Mouse (Mus musculus) liver, embryonic 16.5 days (tissue): ENCODE results near the gene Zbtb34. TPM values are rescaled to one million over a fixed set of nuclear protein-coding genes. Genes with fewer than 3 reads are reported as not detected.

Source experiments
- ATAC-seq: fragments of 200-750 bp; cut with Nextera tagmentation; 2 replicates; pipeline ENCODE4 v1.8.0; 2017; ENCODE audit warnings: low read depth, mild to moderate bottlenecking, moderate number of reproducible peaks, moderate library complexity
- H3K27ac ChIP-seq: fragments of 300-500 bp; sonication (generic); 2 replicates; pipeline ENCODE4 v1.5.1; 2014; ENCODE audit warnings: mild to moderate bottlenecking, low read length
- H3K27me3 ChIP-seq: fragments of 300-500 bp; sonication (generic); 2 replicates; pipeline ENCODE4 v1.6.1; 2014; ENCODE audit warnings: low read depth, low read length, mixed read lengths; ENCODE audit not compliant: control insufficient read depth, insufficient read depth
- H3K36me3 ChIP-seq: fragments of 300-500 bp; sonication (generic); 2 replicates; pipeline ENCODE4 v1.6.1; 2014; ENCODE audit warnings: mild to moderate bottlenecking; ENCODE audit not compliant: control insufficient read depth, insufficient read depth
- H3K4me1 ChIP-seq: fragments of 300-500 bp; sonication (generic); 2 replicates; pipeline ENCODE4 v1.6.1; 2014; ENCODE audit warnings: low read depth, low read length, mixed read lengths; ENCODE audit not compliant: control insufficient read depth
- H3K4me2 ChIP-seq: fragments of 300-500 bp; sonication (generic); 2 replicates; pipeline ENCODE4 v1.6.1; 2014; ENCODE audit warnings: low read depth, low read length, mixed read lengths
- H3K4me3 ChIP-seq: fragments of 300-500 bp; sonication (generic); 2 replicates; pipeline ENCODE4 v1.5.1; 2014; ENCODE audit warnings: low read depth, mild to moderate bottlenecking, low read length
- H3K9ac ChIP-seq: fragments of 300-500 bp; sonication (generic); 2 replicates; pipeline ENCODE4 v1.6.1; 2014; ENCODE audit warnings: low read depth, low read length
- H3K9me3 ChIP-seq: fragments of 300-500 bp; sonication (generic); replicated peaks from 2 replicates; pipeline ENCODE4 v1.6.1; 2016; ENCODE audit warnings: low read length; ENCODE audit not compliant: control insufficient read depth
- WGBS: fragments of 180-500 bp; shearing (Covaris S2); extraction: QIAGEN DNeasy Blood & Tissue Kit; methylation state at CpG from one replicate; pipeline ENCODE4 v1.1.7; 2014; ENCODE audit not compliant: insufficient replicate concordance; 5-methylcytosine and 5-hydroxymethylcytosine counted together
- polyA plus RNA-seq: library from polyadenylated mRNA; unstranded; fragments of >200 nt; fragmentation: Nextera tagmentation; extraction: Ambion mirVana; gene quantifications from 2 replicates; pipeline ENCODE4 v1.2.1, GENCODE M21; 2015

Gene Zbtb34
- polyA plus RNA-seq, 1 experiment from 2014 or later, result 2.0 TPM

DNA sequence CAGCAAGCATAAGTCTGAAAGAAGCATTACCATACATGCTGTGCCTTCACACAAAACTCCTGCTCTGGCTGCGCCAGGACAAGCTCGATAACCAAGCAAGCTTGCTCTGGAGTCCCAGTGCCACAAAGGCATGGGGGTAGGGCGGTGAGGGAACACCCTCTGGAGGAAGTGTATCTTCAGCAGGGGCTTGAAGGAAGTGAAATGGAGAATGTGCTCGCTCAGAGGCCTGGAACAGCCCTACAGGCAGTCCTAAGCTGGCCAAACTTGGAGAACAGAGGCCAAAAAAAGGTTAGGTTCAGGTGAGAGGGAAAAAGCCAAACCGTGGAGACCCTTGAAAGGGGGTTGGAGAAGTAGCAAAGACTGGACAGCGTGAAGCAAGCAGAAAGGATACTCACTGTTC, 1.8 kb downstream of the Zbtb34 start:
- H3K9ac ChIP-seq, result peak overlapping the region; percentile 32; the same call in 1 of the 2 replicates
- no peaks in the 10 kb centered on the region for H3K27me3 ChIP-seq
- peak overlapping the region; percentile 74 for H3K4me2 ChIP-seq
- 15% methylated on average over 6 of the region's 6 CpGs for WGBS
- peaks cover 23% of the 10 kb centered on the region for H3K4me1 ChIP-seq
- peak; percentile 30; the same call in 1 of the 2 replicates for ATAC-seq
- H3K36me3 ChIP-seq, result no peaks in the 10 kb centered on the region; the same call in 1 of the 2 replicates
- H3K9me3 ChIP-seq, result no peaks in the 10 kb centered on the region
- peak overlapping the region; percentile 88 for H3K4me3 ChIP-seq
- peak overlapping the region; percentile 82; the same call in 1 of the 2 replicates for H3K27ac ChIP-seq

DNA sequence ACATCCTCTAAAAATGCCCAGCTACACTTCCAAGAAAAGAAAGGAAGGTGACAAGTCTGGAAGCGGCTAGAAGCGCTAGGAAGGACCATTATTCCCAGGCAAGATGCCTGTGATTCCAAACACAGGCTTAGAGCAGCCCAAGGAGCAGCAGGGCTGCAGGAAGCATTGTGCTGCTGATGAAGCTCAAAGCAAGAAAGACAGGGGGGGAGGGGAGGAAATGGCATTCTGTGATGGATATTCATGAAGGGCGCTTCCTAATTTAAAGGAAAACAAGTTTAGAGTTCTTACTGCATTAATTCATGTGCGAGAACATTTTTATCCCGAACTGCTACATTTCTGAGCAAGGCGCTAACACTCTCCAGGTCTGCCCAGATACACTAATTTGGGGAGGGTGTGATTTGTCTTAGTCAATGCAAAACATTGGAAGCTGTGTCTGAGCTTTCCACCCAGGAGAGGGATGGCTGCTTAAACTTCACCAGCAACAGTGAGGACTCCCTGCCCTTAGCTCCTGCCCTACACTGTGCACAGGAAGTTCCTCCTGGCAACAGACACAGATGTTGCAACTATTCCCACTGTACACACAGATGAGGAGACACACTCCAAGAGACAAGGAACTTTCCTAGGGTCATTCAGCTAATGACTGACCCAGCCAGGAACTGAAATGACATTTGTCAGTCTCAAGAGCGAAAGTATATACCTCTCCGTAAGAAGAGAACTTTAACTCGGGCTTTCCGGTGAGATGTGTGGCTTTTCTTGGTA, 4.3 kb downstream of the Zbtb34 start:
- WGBS, result 80% methylated on average over 10 of the region's 10 CpGs
- ATAC-seq, result 0 out of 2 replicates have a peak, but pooled peaks have one; percentile 22
- Histone ChIP-seq H3K4me1 (peaks cover 23% of the 10 kb centered on the region), H3K4me2 (no peak overlapping the region), H3K4me3 (no peak overlapping the region), H3K9me3 (no peaks in the 10 kb centered on the region), H3K27me3 (no peaks in the 10 kb centered on the region), H3K9ac (no peak overlapping the region), H3K27ac (no peak overlapping the region), H3K36me3 (no peaks in the 10 kb centered on the region; the same call in 1 of the 2 replicates)

GRCm38 (mm10) chr2:33417454-33417853, 13.7 kb downstream of the Zbtb34 start:
- ATAC-seq, result no peak
- Histone ChIP-seq H3K27me3 (no peaks in the 10 kb centered on the region), H3K4me2 (no peak overlapping the region), H3K27ac (no peak overlapping the region), H3K4me3 (no peak overlapping the region), H3K4me1 (no peaks in the 10 kb centered on the region), H3K9ac (no peak overlapping the region), H3K36me3 (no peaks in the 10 kb centered on the region), H3K9me3 (no peaks in the 10 kb centered on the region)
- 47% methylated on average over 4 of the region's 4 CpGs for WGBS

- no peaks in the 10 kb centered on the region for H3K4me1 ChIP-seq
- no peak for ATAC-seq
- no peak overlapping the region for H3K4me2 ChIP-seq
- no peak overlapping the region for H3K4me3 ChIP-seq
- no peak overlapping the region for H3K27ac ChIP-seq
- no peaks in the 10 kb centered on the region for H3K27me3 ChIP-seq
- peaks cover 9% of the 10 kb centered on the region for H3K36me3 ChIP-seq
- no peaks in the 10 kb centered on the region for H3K9me3 ChIP-seq
- H3K9ac ChIP-seq, result no peak overlapping the region
- 80% methylated on average over 13 of the region's 13 CpGs for WGBS
Measured at GRCm38 (mm10) chr2:33414019-33414418, 17.1 kb downstream of the Zbtb34 start.

DNA sequence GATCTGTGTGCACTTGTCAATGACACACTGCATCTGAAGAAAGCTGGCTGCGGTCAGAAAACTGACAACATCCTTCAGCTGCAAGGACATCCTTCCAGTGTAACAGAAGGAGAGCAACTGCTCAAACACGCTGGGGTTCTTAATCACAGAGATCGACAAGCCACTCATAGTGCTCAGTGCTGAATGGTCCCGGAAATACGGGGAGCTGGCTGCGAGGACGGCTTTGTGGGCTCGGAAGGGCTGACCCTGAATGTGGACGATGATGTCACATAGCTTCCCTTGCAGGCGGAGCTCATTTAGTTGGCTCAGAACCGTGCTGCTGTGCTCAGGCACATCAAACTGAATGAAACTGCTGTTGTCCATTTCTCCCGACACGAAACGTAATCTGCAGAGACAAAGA, 19.0 kb downstream of the Zbtb34 start:
- H3K27me3 ChIP-seq, result no peaks in the 10 kb centered on the region
- H3K27ac ChIP-seq, result no peak overlapping the region
- H3K4me1 ChIP-seq, result no peaks in the 10 kb centered on the region
- H3K4me2 ChIP-seq, result no peak overlapping the region
- peaks cover 9% of the 10 kb centered on the region for H3K36me3 ChIP-seq
- H3K9me3 ChIP-seq, result no peaks in the 10 kb centered on the region
- H3K9ac ChIP-seq, result no peak overlapping the region
- H3K4me3 ChIP-seq, result no peak overlapping the region
- no peak for ATAC-seq
- WGBS, result 78% methylated on average over 14 of the region's 14 CpGs

GRCm38 (mm10) chr2:33403511-33404003, 27.6 kb downstream of the Zbtb34 start:
- 13% methylated on average over 4 of the region's 4 CpGs for WGBS
- ATAC-seq, result peak; percentile 32
- H3K27me3 ChIP-seq, result no peaks in the 10 kb centered on the region

DNA sequence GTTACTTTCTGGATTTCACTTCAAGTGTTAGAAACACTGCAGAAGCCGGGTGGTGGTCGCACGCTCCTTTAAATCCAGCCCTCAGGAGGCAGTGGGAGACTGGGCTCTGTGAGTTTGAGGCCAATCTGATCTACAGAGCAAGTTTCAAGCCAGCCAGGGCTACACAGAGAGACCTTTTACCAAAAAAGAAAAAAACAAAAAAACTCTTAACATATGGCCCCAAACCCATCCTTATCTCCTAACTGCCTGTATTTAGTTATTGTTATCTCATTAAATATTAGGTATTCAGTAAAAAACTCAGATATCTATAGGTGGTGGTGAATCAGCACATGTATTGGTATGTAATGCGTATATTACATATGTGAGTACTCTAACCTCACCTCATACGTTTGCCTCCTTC, 28.5 kb downstream of the Zbtb34 start:
- H3K9me3 ChIP-seq, result no peaks in the 10 kb centered on the region
- no peaks in the 10 kb centered on the region for H3K27me3 ChIP-seq
- no peaks in the 10 kb centered on the region for H3K36me3 ChIP-seq
- H3K4me2 ChIP-seq, result no peak overlapping the region
- H3K27ac ChIP-seq, result no peak overlapping the region
- no peak for ATAC-seq
- no peak overlapping the region for H3K4me3 ChIP-seq
- 44% methylated on average over 5 of the region's 5 CpGs for WGBS
- no peak overlapping the region for H3K9ac ChIP-seq
- H3K4me1 ChIP-seq, result peaks cover 26% of the 10 kb centered on the region

More at GRCm38 (mm10) chr2:33403511-33404003, 27.6 kb downstream of the Zbtb34 start:
- Histone ChIP-seq H3K36me3 (no peaks in the 10 kb centered on the region), H3K27ac (peak overlapping the region; percentile 54), H3K4me3 (no peak overlapping the region), H3K4me1 (peaks cover 26% of the 10 kb centered on the region), H3K4me2 (no peak overlapping the region), H3K9me3 (no peaks in the 10 kb centered on the region), H3K9ac (no peak overlapping the region)

- Histone ChIP-seq H3K4me3 (no peak overlapping the region), H3K27ac (no peak overlapping the region), H3K27me3 (no peaks in the 10 kb centered on the region), H3K4me1 (peaks cover 26% of the 10 kb centered on the region), H3K9ac (no peak overlapping the region), H3K9me3 (no peaks in the 10 kb centered on the region), H3K36me3 (no peaks in the 10 kb centered on the region), H3K4me2 (no peak overlapping the region)
- ATAC-seq, result no peak
- 31% methylated on average over 7 of the region's 7 CpGs for WGBS
Measured at GRCm38 (mm10) chr2:33402236-33402635, 28.9 kb downstream of the Zbtb34 start.

- no peak overlapping the region for H3K27ac ChIP-seq
- 38% methylated on average over 3 of the region's 3 CpGs for WGBS
- no peaks in the 10 kb centered on the region for H3K9me3 ChIP-seq
- H3K9ac ChIP-seq, result no peak overlapping the region
- H3K36me3 ChIP-seq, result no peaks in the 10 kb centered on the region
- H3K4me1 ChIP-seq, result peaks cover 21% of the 10 kb centered on the region
- no peak overlapping the region for H3K4me2 ChIP-seq
- no peak overlapping the region for H3K4me3 ChIP-seq
- no peak for ATAC-seq
- no peaks in the 10 kb centered on the region for H3K27me3 ChIP-seq
Measured at GRCm38 (mm10) chr2:33401217-33401616, 29.9 kb downstream of the Zbtb34 start.
